Mouse (Mus musculus) small intestine, adult 10 weeks (tissue): Measurements from ENCODE around the gene Zfp263. TPM values are rescaled to one million over a fixed set of nuclear protein-coding genes. Genes with fewer than 3 reads are reported as not detected.

Source experiments
- polyA plus RNA-seq: library from polyadenylated mRNA; stranded (reverse); fragments of 350-450 nt; fragmentation: Illumina TruSeq; extraction: RNeasy Lipid Tissue Mini Kit (QIAGEN cat#74804); gene quantifications from one replicate; pipeline ENCODE4 v1.2.3, GENCODE M21; 2014; ENCODE audit warnings: low replicate concordance

Zfp263 gene
- 39.3 TPM for polyA plus RNA-seq

DNA sequence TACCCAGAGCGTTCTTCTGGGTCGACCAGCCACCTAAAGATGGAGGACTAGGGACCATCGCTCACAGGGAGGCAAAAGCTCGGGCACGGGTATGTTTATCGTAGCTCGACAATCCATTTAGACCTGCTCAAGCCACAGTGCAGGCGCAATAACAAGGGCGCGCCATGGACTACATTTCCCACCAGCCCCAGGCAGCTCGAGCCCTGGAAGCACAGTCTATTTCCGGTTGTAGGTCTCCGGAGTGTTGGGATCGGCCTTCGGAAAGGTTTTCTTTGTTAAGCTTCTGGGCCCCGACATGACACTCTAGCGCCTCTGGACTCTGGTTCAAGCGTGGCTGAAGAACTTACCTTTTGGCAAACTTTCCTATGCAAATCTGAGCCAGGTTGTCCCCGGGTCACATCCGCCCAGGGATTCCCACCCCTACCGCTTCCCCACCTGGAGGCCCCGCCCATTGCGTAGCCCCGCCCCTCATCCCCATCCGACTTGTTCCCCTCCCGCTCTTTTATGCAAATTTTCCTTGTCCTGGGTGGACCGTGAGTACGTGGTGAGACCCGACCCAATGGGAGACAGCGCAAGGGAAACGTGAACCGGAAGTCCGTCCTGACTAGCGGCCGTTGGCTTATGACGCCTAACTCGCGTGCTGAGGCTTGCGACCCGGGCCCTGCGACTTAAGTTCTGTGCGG, at the start of gene Zfp263:
Gene Zfp263, plus strand, starts transcription at position 591 of the 683 bp plus-strand sequence.

DNA sequence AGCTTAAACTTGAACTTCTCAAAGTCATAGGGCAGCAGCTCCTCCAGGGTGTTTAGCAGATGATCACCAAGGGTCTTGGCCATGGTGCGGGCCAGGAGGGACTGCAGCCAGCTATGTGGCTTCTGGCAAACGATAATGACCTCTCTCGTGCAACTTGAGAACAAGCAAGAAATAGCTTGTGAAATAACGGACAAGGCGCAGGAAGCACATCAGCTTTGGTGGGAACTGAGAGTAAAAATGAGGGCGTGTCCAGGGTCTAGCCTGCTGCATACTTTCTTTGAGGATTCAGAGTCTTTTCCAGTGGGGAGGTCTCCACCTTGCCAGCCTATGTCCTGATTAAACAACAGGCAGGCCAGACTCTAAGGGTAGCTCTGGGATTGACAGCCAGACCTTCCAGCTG, 25.9 kb upstream of the Zfp263 start, which contains the start of gene Mefv:
Gene Mefv, minus strand, starts transcription at position 118 of the 400 bp plus-strand sequence.

Other genes with a start within 250 kb of the Zfp263 start
- not detected for gene Olfr161, start 153.1 kb upstream of the Zfp263 start, polyA plus RNA-seq
- 1.3 TPM for gene Mefv, start 26.0 kb upstream of the Zfp263 start, polyA plus RNA-seq
- not detected for gene Olfr15, start 86.8 kb downstream of the Zfp263 start, polyA plus RNA-seq
- gene Zfp174, start 103.2 kb downstream of the Zfp263 start, polyA plus RNA-seq, result 1.5 TPM
- gene Naa60, start 128.3 kb downstream of the Zfp263 start, polyA plus RNA-seq, result 150 TPM
- gene Zfp597, start 140.5 kb downstream of the Zfp263 start, polyA plus RNA-seq, result 14.5 TPM
- gene Gm20695, start 140.6 kb downstream of the Zfp263 start, polyA plus RNA-seq, result 1.3 TPM
- gene 1700037C18Rik, start 164.6 kb downstream of the Zfp263 start, polyA plus RNA-seq, result not detected
- 10.1 TPM for gene Cluap1, start 164.7 kb downstream of the Zfp263 start, polyA plus RNA-seq
- 2.1 TPM for gene Nlrc3, start 232.5 kb downstream of the Zfp263 start, polyA plus RNA-seq